Mouse (Mus musculus) G1E-ER4 (cell line): Measurements from ENCODE around the gene Flt4. TPM values are rescaled to one million over a fixed set of nuclear protein-coding genes. Genes with fewer than 3 reads are reported as not detected.

Experiments used
- GATA1 ChIP-seq: IDR thresholded peaks from one replicate; pipeline ENCODE4 v1.8.0; 2012; ENCODE audit warnings: low read length, inconsistent platforms
- polyA plus RNA-seq: library from polyadenylated mRNA; stranded (reverse); fragments of >175 nt; gene quantifications from 2 replicates; pipeline ENCODE4 v1.2.3, GENCODE M21; 2012

Gene Flt4
- polyA plus RNA-seq, 1 experiment: 0.03 TPM

DNA sequence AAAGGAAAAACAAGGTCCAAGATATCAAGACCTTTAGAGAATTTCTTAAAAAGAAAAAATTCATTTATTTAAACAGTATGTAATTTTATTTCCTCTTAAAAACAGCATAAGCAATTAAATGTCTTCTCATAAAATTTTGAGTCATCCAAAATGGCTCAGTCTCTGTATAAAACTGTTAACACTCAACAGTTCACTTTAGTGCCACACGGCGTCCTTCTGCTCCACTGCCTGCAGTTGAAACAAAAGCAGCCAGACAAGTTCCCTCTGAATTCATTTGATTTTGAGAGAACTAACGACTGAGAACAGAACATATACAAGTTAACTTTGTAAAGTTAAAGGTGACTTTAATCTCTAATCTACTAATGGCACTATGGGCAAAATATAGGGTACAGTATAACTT lies 64.4 kb downstream of the Flt4 start:
- TF ChIP-seq GATA1: no peak

DNA sequence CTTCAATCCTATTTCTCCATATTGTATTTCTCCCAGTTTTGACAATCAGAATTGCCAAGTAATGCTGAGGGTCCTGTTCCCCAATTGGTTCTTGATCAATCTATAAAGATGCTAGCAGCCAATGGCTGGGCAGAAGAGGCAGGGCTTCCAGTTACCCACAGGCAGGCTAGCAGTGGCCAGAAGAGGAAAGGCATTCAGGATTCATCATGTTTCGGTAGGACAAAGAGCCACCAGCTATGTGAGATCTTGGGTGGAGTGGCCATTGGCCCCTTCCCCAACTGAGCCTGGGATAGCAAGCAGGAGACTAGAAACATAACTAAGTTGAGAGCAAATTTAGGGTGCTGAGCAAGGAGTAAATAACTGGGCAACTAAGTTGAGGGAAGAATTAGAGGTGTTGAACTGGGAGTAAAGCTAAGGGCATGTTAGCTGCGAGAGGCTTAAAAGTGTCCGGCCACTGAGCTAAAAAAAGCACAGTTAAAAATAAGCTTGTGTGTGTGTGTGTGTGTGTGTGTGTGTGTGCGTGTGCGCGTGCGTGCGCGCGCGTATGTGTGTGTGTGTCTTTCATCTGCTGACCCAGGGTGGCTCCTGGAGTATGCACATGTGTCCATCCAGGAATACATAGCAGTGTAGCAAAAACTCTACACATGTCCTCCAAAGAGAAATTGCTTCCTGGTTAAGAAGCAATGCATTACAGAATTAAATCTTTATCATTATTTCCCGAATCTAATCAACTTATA lies 75.3 kb downstream of the Flt4 start:
- TF ChIP-seq GATA1: no peak

DNA sequence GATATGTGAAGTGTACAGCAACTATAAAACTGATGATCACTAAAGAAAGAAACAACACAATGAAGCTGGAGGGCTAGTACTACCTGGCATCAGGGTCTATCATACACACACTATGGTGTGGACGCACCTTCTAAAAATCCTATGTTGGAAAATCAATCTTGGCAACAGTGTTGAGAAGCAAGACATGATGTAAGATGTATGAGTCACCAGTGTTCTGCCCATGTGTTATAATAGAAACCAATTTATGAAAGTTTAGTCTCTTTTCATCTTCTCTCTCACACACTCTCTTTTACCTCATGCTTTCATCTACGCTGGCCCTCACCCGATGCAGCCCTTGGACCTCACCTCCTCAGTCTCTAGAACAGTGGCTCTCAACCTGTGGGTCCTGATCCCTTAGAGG lies 86.0 kb downstream of the Flt4 start:
- TF ChIP-seq GATA1: no peak

DNA sequence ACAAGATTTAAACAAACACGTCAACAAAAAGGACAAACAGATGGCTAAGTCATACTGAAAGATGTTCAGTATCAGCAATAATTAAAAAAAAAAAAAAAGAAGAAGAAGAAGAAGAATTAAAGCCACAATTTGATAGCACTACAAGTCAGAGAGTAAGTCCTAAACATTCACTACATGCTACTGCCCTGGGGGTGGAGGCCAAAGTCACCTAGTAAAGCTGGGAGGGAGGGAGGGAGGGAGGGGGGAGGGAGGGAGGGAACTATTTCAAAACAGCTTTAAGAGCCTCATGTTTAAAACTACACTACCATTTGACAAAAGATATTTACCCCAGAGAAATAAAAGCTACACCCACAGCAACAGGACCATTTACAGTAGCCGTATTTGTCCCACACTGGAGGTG lies 86.6 kb downstream of the Flt4 start:
- no peak for TF ChIP-seq GATA1

DNA sequence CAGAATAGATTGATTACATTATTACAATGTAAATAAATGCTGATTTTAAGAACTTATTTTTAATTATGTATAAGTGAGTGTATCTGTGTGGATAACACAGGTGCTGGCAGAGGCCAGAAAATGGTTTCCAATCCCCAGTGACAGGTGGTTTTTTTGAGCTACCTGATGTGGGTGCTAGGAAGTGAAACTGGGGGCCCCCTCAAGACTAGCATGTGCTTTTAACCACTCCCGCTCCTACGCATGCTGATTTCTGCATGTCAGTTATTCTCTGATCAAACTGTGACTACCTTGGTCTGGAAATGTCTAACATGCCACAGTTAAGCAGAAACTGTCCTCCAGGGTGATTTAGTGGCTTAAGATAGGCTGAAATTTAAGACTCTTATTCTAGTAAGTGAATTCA lies 87.4 kb downstream of the Flt4 start:
- no peak for TF ChIP-seq GATA1

DNA sequence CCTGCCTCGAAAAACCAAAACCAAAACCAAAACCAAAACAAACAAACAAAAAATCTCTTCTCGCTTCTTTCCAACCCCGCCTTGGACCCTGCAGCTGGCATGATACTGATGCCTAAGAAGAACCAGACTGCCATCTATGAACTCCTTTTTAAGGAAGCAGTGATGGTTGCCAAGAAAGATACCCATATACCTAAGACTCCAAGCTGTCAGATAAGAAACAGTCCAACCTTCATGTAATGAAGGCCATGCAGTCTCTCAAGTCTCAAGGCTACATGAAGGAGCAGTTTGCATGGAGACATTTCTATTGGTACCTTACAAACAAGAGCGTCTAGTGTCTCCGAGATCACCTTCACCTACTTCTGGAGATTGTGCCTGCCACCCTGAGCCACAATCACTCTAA lies 88.7 kb downstream of the Flt4 start:
- no peak for TF ChIP-seq GATA1

DNA sequence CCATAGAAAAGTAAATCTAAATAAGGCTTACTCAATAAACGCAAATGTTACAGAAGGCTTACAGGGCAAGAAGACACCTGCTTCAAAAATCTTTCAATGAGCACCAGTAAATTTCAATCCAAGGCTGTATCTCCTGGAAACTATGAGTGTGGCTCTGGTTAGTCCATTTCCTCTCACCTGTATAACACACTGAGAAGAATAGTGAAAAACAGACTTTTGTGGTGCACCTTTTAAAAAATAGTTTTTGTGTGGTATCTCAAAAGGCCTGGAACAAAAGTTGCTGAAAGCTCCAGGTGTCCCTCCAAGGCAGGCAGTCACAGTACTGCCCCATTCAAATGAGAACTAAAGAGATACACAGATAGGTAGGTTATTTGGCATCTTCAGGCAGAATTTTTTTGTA lies 90.0 kb downstream of the Flt4 start:
- TF ChIP-seq GATA1: no peak

DNA sequence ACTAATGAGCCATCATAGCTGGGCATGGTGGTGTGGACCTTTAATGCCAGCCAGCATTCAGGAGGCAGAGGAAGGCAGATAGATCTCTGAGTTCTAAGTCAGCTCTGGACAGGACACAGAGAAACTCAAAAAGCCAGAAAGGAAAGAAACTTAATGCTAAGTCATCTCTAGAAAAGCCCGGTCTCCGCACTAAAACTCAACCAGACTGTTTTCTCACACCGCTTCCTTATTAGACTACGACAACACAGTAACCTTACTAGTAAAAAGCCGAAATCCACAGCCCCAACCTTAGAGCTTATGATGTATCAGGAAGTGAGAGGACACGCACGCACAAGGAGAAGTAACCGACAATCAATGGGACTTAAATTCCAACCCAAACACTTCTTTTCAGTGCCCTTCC lies 93.0 kb downstream of the Flt4 start:
- no peak for TF ChIP-seq GATA1

Other genes starting within 250 kb of the Flt4 start
- not detected in 2 replicates for gene Olfr1389, start 186.2 kb upstream of the Flt4 start, polyA plus RNA-seq
- 0.03 TPM in 1 of 2 replicates, not detected in the other for gene Olfr1388, start 172.6 kb upstream of the Flt4 start, polyA plus RNA-seq
- not detected in 2 replicates for gene Olfr1387, start 153.9 kb upstream of the Flt4 start, polyA plus RNA-seq
- not detected in 2 replicates for gene Olfr1386, start 144.2 kb upstream of the Flt4 start, polyA plus RNA-seq
- gene Olfr1385, start 120.2 kb upstream of the Flt4 start, polyA plus RNA-seq: not detected in 2 replicates
- gene Olfr1384, start 102.5 kb upstream of the Flt4 start, polyA plus RNA-seq: not detected in 2 replicates
- gene Olfr1383, start 89.6 kb upstream of the Flt4 start, polyA plus RNA-seq: not detected in 2 replicates
- gene Olfr1382, start 81.0 kb upstream of the Flt4 start, polyA plus RNA-seq: not detected in 2 replicates
- not detected in 2 replicates for gene Olfr1381, start 65.8 kb upstream of the Flt4 start, polyA plus RNA-seq
- not detected in 2 replicates for gene Olfr1380, start 52.4 kb upstream of the Flt4 start, polyA plus RNA-seq
- gene Scgb3a1, start 54.3 kb downstream of the Flt4 start, polyA plus RNA-seq: not detected in 2 replicates
- 41.5 and 58.5 TPM in 2 replicates for gene Cnot6, start 103.5 kb downstream of the Flt4 start, polyA plus RNA-seq
- 0.67 and 0.71 TPM in 2 replicates for gene Gfpt2, start 184.9 kb downstream of the Flt4 start, polyA plus RNA-seq
- 10.0 and 10.4 TPM in 2 replicates for gene Mapk9, start 237.5 kb downstream of the Flt4 start, polyA plus RNA-seq